Mouse (Mus musculus): ENCODE data around the gene Brox. TPM values are rescaled to one million over a fixed set of nuclear protein-coding genes. Genes with fewer than 3 reads are reported as not detected.

Gene Brox
- total RNA-seq, 2 experiments from 2014 or later: 39.3 to 40.3 TPM

GRCm38 (mm10) chr1:183274385-183274784 lies 22.7 kb downstream of the Brox start:
- no peak for ATAC-seq (replicated peaks; ENCODE audit: poor library complexity, severe bottlenecking)

GRCm38 (mm10) chr1:183272867-183273818 lies 23.9 kb downstream of the Brox start:
- ATAC-seq (replicated peaks; ENCODE audit: poor library complexity, severe bottlenecking): peak; percentile 87

DNA sequence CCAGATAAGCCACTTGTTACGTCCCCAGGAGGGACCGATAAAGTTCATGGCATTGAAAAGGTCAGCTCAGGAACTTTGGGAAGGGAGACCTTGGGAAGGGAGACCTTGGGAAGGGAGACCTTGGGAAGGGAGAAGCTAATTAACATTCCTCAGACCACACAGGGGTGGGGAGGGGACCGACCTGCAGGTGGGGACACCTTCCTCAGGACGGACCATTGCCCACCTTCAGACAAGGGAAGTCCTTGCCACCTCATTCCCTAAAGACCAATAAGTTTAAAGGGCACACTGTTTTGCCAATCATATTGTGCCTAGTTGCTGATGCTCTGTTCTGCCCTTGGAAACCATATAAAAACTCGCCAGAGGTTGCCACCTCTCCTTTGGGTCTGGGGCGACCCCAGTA lies 29.4 kb downstream of the Brox start:
- ATAC-seq (replicated peaks; ENCODE audit: poor library complexity, severe bottlenecking): no peak

- peak; percentile 80 for ATAC-seq (replicated peaks; ENCODE audit: poor library complexity, severe bottlenecking)
Observed at GRCm38 (mm10) chr1:183265921-183266467, 31.1 kb downstream of the Brox start.

DNA sequence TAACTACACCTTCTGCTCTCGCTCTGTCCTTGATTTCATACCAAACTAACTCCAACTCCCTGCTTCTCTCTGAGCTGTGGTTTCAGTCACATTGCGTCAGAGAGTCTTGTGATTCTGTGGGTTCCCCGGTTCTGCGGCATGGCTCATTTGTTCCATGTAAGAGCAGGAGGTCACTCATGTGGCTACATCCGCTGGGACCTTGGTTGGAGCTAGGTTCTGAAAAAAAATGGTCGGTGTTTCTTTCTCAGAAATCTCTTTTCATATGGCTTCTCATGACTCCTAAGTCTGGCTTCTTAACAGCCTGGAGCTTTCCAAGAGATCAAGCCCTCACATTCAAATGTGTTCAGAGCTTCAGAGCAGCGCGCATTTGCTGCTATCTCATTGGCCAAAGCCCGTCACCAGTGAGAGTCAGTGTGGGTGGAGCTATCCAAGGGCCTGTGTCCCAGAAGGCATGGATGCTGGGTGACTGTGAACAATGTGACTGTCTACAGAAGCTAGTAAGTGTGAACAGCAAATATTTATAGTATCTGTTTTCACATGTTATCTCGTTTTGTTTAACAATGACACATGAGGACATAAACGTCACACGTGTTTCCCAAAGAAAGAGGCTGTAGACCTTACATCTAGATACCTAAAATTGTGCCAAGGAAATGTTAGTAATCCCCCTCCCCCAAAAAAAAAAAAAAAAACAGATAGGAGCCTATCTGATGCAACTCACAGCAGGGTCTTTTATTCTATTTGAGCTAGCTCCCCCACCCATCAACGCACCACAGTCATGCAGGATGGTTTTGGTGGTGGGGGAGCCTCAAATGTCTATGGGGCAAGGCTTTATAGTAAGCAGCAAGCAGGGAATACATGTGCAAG lies 32.7 kb downstream of the Brox start:
- ATAC-seq (replicated peaks; ENCODE audit: poor library complexity, severe bottlenecking): peak; percentile 93

DNA sequence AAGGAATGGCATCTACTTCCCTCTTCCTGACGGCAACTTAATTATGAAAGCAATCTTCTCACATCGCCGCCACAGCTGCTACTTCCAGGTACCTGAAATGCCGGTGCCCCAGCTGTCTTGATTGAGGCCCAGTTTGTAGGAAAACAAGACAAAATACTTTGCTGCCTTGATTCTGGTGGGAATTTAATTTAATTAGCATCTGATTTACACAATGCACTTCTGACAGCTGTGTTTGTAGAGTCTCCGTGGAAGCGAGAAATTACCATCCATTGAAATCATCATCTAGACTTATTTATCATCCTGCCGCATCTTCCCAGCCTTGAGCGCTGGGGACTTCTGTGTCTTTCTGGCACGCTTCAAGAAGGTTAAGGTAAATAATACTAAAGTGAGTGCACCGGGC lies 44.5 kb downstream of the Brox start:
- ATAC-seq (replicated peaks; ENCODE audit: poor library complexity, severe bottlenecking): no peak

DNA sequence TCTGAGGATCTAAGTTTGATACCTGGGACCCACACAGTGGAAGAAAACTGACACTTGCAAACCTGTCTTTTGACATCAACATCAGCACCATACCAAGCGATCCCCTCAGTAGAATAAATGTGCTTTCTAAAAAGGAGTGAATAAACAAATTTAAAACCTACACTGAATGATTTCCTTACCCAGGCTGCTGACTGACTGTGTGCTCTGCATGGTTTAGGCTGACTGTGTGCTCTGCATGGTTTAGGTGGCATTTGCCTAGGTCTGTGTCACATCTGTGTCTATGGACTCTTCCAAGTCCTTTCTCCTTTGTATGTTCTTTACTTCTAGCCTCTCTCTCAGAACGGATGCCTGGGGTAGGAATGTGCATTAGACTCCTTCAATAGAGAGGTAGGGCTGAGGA lies 45.3 kb downstream of the Brox start:
- ATAC-seq (replicated peaks; ENCODE audit: poor library complexity, severe bottlenecking): no peak

DNA sequence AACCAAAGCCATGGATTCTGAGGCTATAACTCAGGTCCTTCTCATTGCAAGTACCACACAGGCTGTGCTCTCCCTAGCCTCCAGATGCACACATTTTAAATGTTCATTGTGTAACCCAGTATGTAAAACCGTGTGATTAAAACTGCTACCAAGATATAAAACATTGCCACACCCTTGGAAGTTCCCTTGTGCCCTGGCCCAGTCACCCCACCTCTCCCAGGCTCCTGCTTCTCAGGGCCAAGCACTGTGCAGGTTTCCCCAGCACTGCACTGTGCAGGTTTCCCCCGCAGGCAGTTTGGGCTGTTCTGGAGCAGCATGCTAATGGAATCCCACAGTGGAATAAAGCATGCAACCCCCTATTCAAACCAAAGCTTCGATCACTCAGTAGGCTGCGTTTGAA lies 46.5 kb downstream of the Brox start:
- ATAC-seq (replicated peaks; ENCODE audit: poor library complexity, severe bottlenecking): no peak

DNA sequence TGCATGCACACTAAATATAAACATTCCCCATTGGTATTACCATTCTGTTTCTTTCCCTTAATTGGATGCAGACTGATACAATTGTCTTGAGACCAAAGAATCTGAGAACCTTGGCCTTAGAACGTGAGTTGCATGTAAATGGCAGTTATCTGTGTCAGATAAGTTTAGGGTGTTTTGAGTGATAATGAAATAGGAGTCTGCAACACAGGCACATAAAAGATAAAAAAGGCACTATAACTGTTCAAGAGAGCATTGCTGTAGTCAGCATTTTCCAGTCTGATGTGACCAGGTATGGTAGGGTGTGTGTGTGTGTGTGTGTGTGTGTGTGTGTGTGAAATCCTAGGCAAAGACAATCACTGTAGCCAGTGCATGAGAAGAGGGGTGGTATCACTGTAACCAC lies 48.9 kb downstream of the Brox start:
- ATAC-seq (replicated peaks; ENCODE audit: poor library complexity, severe bottlenecking): no peak

- no peak for ATAC-seq (replicated peaks; ENCODE audit: poor library complexity, severe bottlenecking)
Observed at GRCm38 (mm10) chr1:183243293-183243692, 53.8 kb downstream of the Brox start.

GRCm38 (mm10) chr1:183237901-183238300 lies 59.2 kb downstream of the Brox start:
- ATAC-seq (replicated peaks; ENCODE audit: poor library complexity, severe bottlenecking): peak; percentile 52

GRCm38 (mm10) chr1:183236460-183236859 lies 60.6 kb downstream of the Brox start:
- ATAC-seq (replicated peaks; ENCODE audit: poor library complexity, severe bottlenecking): no peak

DNA sequence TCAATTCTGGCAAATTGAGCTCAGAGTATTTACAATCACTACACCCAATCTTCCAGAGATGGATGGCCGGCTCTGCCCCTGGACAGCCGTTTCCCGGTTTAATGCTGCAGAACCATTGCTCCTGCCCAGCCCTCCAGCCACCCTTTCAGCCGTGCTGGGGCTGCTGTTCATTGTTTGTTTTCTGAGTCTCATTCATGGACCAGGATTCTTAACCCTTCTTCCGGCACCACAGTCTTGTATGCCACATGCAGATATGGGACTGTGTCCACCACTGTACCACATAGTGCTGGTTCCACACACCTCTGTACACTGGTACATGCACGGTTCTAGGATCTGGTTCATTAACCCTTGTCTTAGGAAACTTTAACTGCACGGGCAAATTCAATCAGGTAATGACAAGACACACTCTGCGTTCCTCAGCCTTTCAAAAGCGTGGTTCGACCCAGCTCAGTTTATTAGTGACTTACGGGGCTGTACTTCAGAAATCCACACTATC lies 63.3 kb downstream of the Brox start:
- ATAC-seq (replicated peaks; ENCODE audit: poor library complexity, severe bottlenecking): no peak

DNA sequence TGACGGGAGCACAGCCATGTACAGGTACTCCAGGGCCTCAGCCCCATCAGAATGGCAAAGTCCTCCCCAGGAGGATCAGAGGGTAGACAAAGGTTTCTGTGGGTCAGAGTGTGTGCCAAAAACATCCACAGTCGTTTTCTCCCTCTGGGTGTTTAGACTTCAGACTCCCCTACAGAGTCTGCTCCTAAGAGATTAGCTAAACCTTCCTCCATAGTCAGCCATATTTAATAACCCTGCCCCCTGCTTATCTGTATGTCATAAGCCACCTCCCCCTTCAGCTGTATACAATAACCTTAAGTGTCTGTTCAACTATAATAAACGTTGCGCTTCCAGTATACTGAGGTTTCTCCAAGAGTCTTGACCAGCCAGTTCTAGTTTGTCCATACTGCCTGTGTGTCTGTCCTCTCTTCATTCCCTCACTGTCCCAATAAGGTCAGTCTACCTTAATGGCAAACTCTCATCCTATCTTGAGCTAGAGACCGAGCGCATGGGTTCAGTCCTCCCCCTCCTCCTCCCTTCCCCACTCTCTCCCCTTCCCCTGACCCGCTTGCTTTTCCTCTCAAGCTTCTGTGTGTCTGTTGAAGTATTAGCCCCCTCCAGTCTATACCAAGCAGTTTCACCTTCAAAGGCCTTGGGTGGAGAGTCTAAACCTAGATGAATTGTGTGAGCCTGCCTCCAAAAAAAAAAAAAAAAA lies 63.9 kb downstream of the Brox start:
- no peak for ATAC-seq (replicated peaks; ENCODE audit: poor library complexity, severe bottlenecking)

GRCm38 (mm10) chr1:183227469-183227868 lies 69.6 kb downstream of the Brox start:
- no peak for ATAC-seq (replicated peaks; ENCODE audit: poor library complexity, severe bottlenecking)

Other genes starting within 250 kb of the Brox start
- 4.1 and 8.3 TPM in 2 replicates for gene Disp1, start 75.7 kb downstream of the Brox start, total RNA-seq (2014; fragmentation: Nextera tagmentation)
- 6.7 and 9.9 TPM in 2 replicates for gene Disp1, start 75.7 kb downstream of the Brox start, total RNA-seq (2017)
- 32.4 and 47.2 TPM in 2 replicates for gene Aida, start 679 bp downstream of the Brox start, total RNA-seq (2014; fragmentation: Nextera tagmentation)
- 42.4 and 70.1 TPM in 2 replicates for gene Aida, start 679 bp downstream of the Brox start, total RNA-seq (2017)
- gene Mia3, start 72.3 kb upstream of the Brox start, total RNA-seq (2014; fragmentation: Nextera tagmentation): 68.4 and 74.4 TPM in 2 replicates
- 89.9 and 152 TPM in 2 replicates for gene Mia3, start 72.3 kb upstream of the Brox start, total RNA-seq (2017)
- gene Taf1a, start 91.7 kb upstream of the Brox start, total RNA-seq (2014; fragmentation: Nextera tagmentation): 19.1 and 21.0 TPM in 2 replicates
- gene Taf1a, start 91.7 kb upstream of the Brox start, total RNA-seq (2017): 22.1 and 25.3 TPM in 2 replicates
- not detected in 2 replicates for gene Hhipl2, start 120.9 kb upstream of the Brox start, total RNA-seq (2014; fragmentation: Nextera tagmentation)
- gene Hhipl2, start 120.9 kb upstream of the Brox start, total RNA-seq (2017): not detected in 2 replicates

All from granulocyte monocyte progenitor cell, adult 5-6 weeks (primary cell).